Mouse (Mus musculus) embryonic fibroblast, embryonic 13.5 days (primary cell): ENCODE results near the gene Bsg.

Experiments
- CTCF ChIP-seq: IDR thresholded peaks from 2 replicates; pipeline ENCODE4 v1.5.1; 2011; ENCODE audit warnings: mild to moderate bottlenecking, control low read depth, low read length, moderate library complexity, borderline replicate concordance; ENCODE audit not compliant: insufficient read depth
- POLR2A ChIP-seq: IDR thresholded peaks from 2 replicates; pipeline ENCODE4 v1.6.1; 2011; ENCODE audit warnings: low read depth, mild to moderate bottlenecking, control low read depth, low read length, moderate library complexity

- TF ChIP-seq CTCF (peak; percentile 93), POLR2A (no peak)
Observed at GRCm38 (mm10) chr10:79695231-79696128, 8.8 kb upstream of the Bsg start.
